Mouse (Mus musculus): ENCODE measurements at regions not wholly inside any gene's neighbourhood (a gene's known extent, or its start where the extent isn't known, plus 50 kb on each side); places are given as distances from the start of the nearest gene placed in this dataset.

DNA sequence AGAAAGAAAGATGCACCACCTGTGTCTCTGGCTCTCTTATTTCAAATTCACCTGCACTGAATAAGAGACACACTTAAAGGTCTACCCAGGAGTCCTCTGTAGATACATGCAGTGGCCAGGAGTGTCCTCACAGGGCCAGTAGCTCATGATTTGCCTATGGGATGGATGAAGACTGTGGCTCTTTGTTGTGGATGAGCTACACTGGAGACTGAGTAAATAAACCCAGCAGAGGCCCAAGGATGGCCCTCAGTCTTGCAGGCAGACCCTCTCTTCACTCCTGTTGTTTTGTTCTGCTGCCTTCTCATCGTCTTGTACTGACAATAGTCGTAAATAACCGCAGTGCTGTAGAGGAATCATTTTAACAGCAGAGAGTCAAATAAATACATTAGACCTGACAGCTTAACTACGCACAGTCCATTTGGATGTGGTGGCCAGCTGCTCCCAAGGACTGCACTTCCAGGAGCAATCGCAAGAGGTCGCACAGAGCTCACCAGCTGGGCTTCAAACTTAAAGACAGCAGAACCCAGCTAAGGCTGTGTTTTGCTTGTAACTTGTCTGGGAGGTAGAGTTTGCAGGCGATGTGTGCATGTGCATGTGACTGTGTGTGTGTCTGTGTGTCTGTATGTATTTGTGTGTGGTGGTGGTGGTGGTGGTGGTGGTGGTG, 328.6 kb upstream of the Camk1g start:
- TF ChIP-seq CTCF (IDR thresholded peaks at IDR 0.05; ENCODE audit: control insufficient read depth, insufficient read depth, low read length) (peak; percentile 68), POLR2A (IDR thresholded peaks at IDR 0.05; ENCODE audit: borderline replicate concordance, control insufficient read depth, low read depth, low read length) (no peak)
